Mouse (Mus musculus) heart, adult 11 months (tissue): ENCODE results near the gene A830031A19Rik.

Experiments used
- DNase-seq: peaks from one replicate; pipeline ENCODE4 v3.0.0; 2022

The A830031A19Rik gene

GRCm38 (mm10) chr11:24076127-24076650, 1.3 kb upstream of the A830031A19Rik start:
- DNase-seq, result peak; percentile 90

- DNase-seq, result no peak
Measured at GRCm38 (mm10) chr11:24075486-24076126, 752 bp upstream of the A830031A19Rik start.

GRCm38 (mm10) chr11:24074021-24074591, 748 bp downstream of the A830031A19Rik start:
- no peak for DNase-seq

- DNase-seq, result peak; percentile 56
Measured at GRCm38 (mm10) chr11:24065313-24065712, 9.5 kb downstream of the A830031A19Rik start.

GRCm38 (mm10) chr11:24064221-24064620, 10.6 kb downstream of the A830031A19Rik start:
- DNase-seq, result peak; percentile 72

- DNase-seq, result no peak
Measured at GRCm38 (mm10) chr11:24062495-24063096, 12.3 kb downstream of the A830031A19Rik start.

- no peak for DNase-seq
Measured at GRCm38 (mm10) chr11:24061819-24062218, 13.0 kb downstream of the A830031A19Rik start.

GRCm38 (mm10) chr11:24060428-24060827, 14.4 kb downstream of the A830031A19Rik start:
- DNase-seq, result no peak

GRCm38 (mm10) chr11:24059137-24059536, 15.7 kb downstream of the A830031A19Rik start:
- DNase-seq, result no peak

GRCm38 (mm10) chr11:24052882-24053281, 22.0 kb downstream of the A830031A19Rik start:
- DNase-seq, result peak; percentile 79

- DNase-seq, result peak; percentile 73
Measured at GRCm38 (mm10) chr11:24050032-24050757, 24.7 kb downstream of the A830031A19Rik start.

- DNase-seq, result peak; percentile 95
Measured at GRCm38 (mm10) chr11:24049226-24050031, 25.4 kb downstream of the A830031A19Rik start.

- peak; percentile 70 for DNase-seq
Measured at GRCm38 (mm10) chr11:24044025-24044424, 30.8 kb downstream of the A830031A19Rik start.

GRCm38 (mm10) chr11:24020760-24021159, 54.1 kb downstream of the A830031A19Rik start:
- peak; percentile 86 for DNase-seq

- DNase-seq, result no peak
Measured at GRCm38 (mm10) chr11:24018783-24019182, 56.1 kb downstream of the A830031A19Rik start.

- no peak for DNase-seq
Measured at GRCm38 (mm10) chr11:24016647-24017179, 58.1 kb downstream of the A830031A19Rik start.

- no peak for DNase-seq
Measured at GRCm38 (mm10) chr11:24016049-24016448, 58.8 kb downstream of the A830031A19Rik start.

GRCm38 (mm10) chr11:24014642-24015041, 60.2 kb downstream of the A830031A19Rik start:
- no peak for DNase-seq

- no peak for DNase-seq
Measured at GRCm38 (mm10) chr11:24012301-24012700, 62.6 kb downstream of the A830031A19Rik start.

GRCm38 (mm10) chr11:24008976-24009375, 65.9 kb downstream of the A830031A19Rik start:
- no peak for DNase-seq

- DNase-seq, result no peak
Measured at GRCm38 (mm10) chr11:24008244-24008643, 66.6 kb downstream of the A830031A19Rik start.
